Mouse (Mus musculus) midbrain, embryonic 14.5 days (tissue): ENCODE measurements around the gene Uba5. TPM values are rescaled to one million over a fixed set of nuclear protein-coding genes. Genes with fewer than 3 reads are reported as not detected.

ENCODE experiments used
- ATAC-seq: fragments of 200-750 bp; cut with Nextera tagmentation; 2 replicates; pipeline ENCODE4 v1.8.0; 2017; ENCODE audit warnings: moderate number of reproducible peaks, moderate library complexity; ENCODE audit not compliant: low FRiP score, low TSS enrichment
- DNase-seq: peaks from one replicate; pipeline ENCODE4 v3.0.0-alpha.2; 2015
- H3K27ac ChIP-seq: fragments of 300-500 bp; sonication (generic); replicated peaks from 2 replicates; pipeline ENCODE4 v1.5.1; 2014; ENCODE audit warnings: mild to moderate bottlenecking, low read depth, low read length, moderate library complexity
- H3K27me3 ChIP-seq: fragments of 300-500 bp; sonication (generic); 2 replicates; pipeline ENCODE4 v1.6.1; 2014; ENCODE audit warnings: low read length, control low read depth, mixed read lengths; ENCODE audit not compliant: control insufficient read depth, insufficient read depth
- H3K36me3 ChIP-seq: fragments of 300-500 bp; sonication (generic); 2 replicates; pipeline ENCODE4 v1.6.1; 2014; ENCODE audit warnings: low read length, control low read depth; ENCODE audit not compliant: control insufficient read depth, insufficient read depth
- H3K4me1 ChIP-seq: fragments of 300-500 bp; sonication (generic); 2 replicates; pipeline ENCODE4 v1.6.1; 2014; ENCODE audit warnings: mild to moderate bottlenecking, antibody characterized with exemption, low read length, control low read depth; ENCODE audit not compliant: control insufficient read depth, insufficient read depth
- H3K4me2 ChIP-seq: fragments of 300-500 bp; sonication (generic); 2 replicates; pipeline ENCODE4 v1.6.1; 2014; ENCODE audit warnings: mild to moderate bottlenecking, low read length, moderate library complexity
- H3K4me3 ChIP-seq: fragments of 300-500 bp; sonication (generic); replicated peaks from 2 replicates; pipeline ENCODE4 v1.5.1; 2014; ENCODE audit warnings: low read depth, low read length
- H3K9ac ChIP-seq: fragments of 300-500 bp; sonication (generic); replicated peaks from 2 replicates; pipeline ENCODE4 v1.6.1; 2014; ENCODE audit warnings: mild to moderate bottlenecking, low read length, moderate library complexity
- H3K9me3 ChIP-seq: fragments of 300-500 bp; sonication (generic); 2 replicates; pipeline ENCODE4 v1.6.1; 2016; ENCODE audit warnings: low read length, control low read depth, mixed read lengths; ENCODE audit not compliant: control insufficient read depth
- WGBS: fragments of 180-500 bp; shearing (Covaris S2); extraction: QIAGEN DNeasy Blood & Tissue Kit; methylation state at CpG from one replicate; pipeline ENCODE4 v1.1.7; 2014; 5-methylcytosine and 5-hydroxymethylcytosine counted together
- polyA plus RNA-seq: library from polyadenylated mRNA; unstranded; fragments of >200 nt; fragmentation: Nextera tagmentation; extraction: Ambion mirVana; gene quantifications from 2 replicates; pipeline ENCODE4 v1.2.1, GENCODE M21; 2014

Uba5 gene
- polyA plus RNA-seq, result 73.3 and 82.1 TPM in 2 replicates

- DNase-seq (peak; percentile 91), ATAC-seq (peak; percentile 83)
- no peaks in the 10 kb centered on the region for H3K27me3 ChIP-seq
- H3K9ac ChIP-seq, result peak within 1 kb of the TSS; percentile 81
- H3K36me3 ChIP-seq, result peaks cover 25% of the 10 kb centered on the region
- H3K4me3 ChIP-seq, result peak within 1 kb of the TSS; percentile 99
- H3K4me2 ChIP-seq, result peak within 1 kb of the TSS; percentile 70
- H3K9me3 ChIP-seq, result no peaks in the 10 kb centered on the region
- WGBS, result 1% methylated on average over 59 of the region's 59 CpGs
- peaks cover 9% of the 10 kb centered on the region for H3K4me1 ChIP-seq
- H3K27ac ChIP-seq, result peak within 1 kb of the TSS; percentile 70
These were observed at the start of gene Uba5 for GRCm38 (mm10) chr9:104062430-104063243. Uba5 (minus strand) TSS chr9:104063134.

GRCm38 (mm10) chr9:104109151-104109550 is 46.2 kb upstream of the Uba5 start:
- DNase-seq, result no peak
- 91% methylated on average over 5 of the region's 5 CpGs for WGBS

GRCm38 (mm10) chr9:104108571-104109143 is 45.7 kb upstream of the Uba5 start:
- no peaks in the 10 kb centered on the region for H3K36me3 ChIP-seq
- ATAC-seq (no peak), DNase-seq (no peak)
- no peaks in the 10 kb centered on the region for H3K9me3 ChIP-seq
- H3K4me3 ChIP-seq, result no peak overlapping the region
- no peaks in the 10 kb centered on the region for H3K4me1 ChIP-seq
- H3K4me2 ChIP-seq, result no peak overlapping the region
- H3K27ac ChIP-seq, result no peak overlapping the region
- no peak overlapping the region for H3K9ac ChIP-seq
- no peaks in the 10 kb centered on the region for H3K27me3 ChIP-seq
- WGBS, result 74% methylated on average over 2 of the region's 2 CpGs

More at GRCm38 (mm10) chr9:104109151-104109550, 46.2 kb upstream of the Uba5 start:
- H3K27me3 ChIP-seq, result no peaks in the 10 kb centered on the region
- H3K4me3 ChIP-seq, result no peak overlapping the region
- H3K9me3 ChIP-seq, result no peaks in the 10 kb centered on the region
- no peaks in the 10 kb centered on the region for H3K36me3 ChIP-seq
- H3K9ac ChIP-seq, result no peak overlapping the region
- no peak for ATAC-seq
- H3K4me1 ChIP-seq, result no peaks in the 10 kb centered on the region
- H3K4me2 ChIP-seq, result no peak overlapping the region
- no peak overlapping the region for H3K27ac ChIP-seq

GRCm38 (mm10) chr9:104107482-104107881 is 44.5 kb upstream of the Uba5 start:
- DNase-seq (no peak), ATAC-seq (no peak)
- WGBS, result 79% methylated on average over 6 of the region's 6 CpGs

GRCm38 (mm10) chr9:104106930-104107329 is 44.0 kb upstream of the Uba5 start:
- ATAC-seq, result no peak
- WGBS, result 87% methylated on average over 9 of the region's 9 CpGs

More at GRCm38 (mm10) chr9:104107482-104107881, 44.5 kb upstream of the Uba5 start:
- H3K36me3 ChIP-seq, result no peaks in the 10 kb centered on the region
- no peaks in the 10 kb centered on the region for H3K27me3 ChIP-seq
- H3K4me3 ChIP-seq, result no peak overlapping the region
- H3K9ac ChIP-seq, result no peak overlapping the region
- H3K9me3 ChIP-seq, result no peaks in the 10 kb centered on the region
- no peak overlapping the region for H3K4me2 ChIP-seq
- H3K27ac ChIP-seq, result no peak overlapping the region
- H3K4me1 ChIP-seq, result no peaks in the 10 kb centered on the region

GRCm38 (mm10) chr9:104104986-104105385 is 42.1 kb upstream of the Uba5 start:
- ATAC-seq (no peak), DNase-seq (no peak)
- no peaks in the 10 kb centered on the region for H3K27me3 ChIP-seq
- no peak overlapping the region for H3K4me2 ChIP-seq
- no peak overlapping the region for H3K4me3 ChIP-seq
- no peaks in the 10 kb centered on the region for H3K36me3 ChIP-seq
- no peak overlapping the region for H3K27ac ChIP-seq
- H3K9ac ChIP-seq, result no peak overlapping the region
- WGBS, result 84% methylated on average over 2 of the region's 2 CpGs
- no peaks in the 10 kb centered on the region for H3K9me3 ChIP-seq
- H3K4me1 ChIP-seq, result no peaks in the 10 kb centered on the region

More at GRCm38 (mm10) chr9:104106930-104107329, 44.0 kb upstream of the Uba5 start:
- Histone ChIP-seq H3K27me3 (no peaks in the 10 kb centered on the region), H3K4me3 (no peak overlapping the region), H3K36me3 (no peaks in the 10 kb centered on the region), H3K9ac (no peak overlapping the region), H3K9me3 (no peaks in the 10 kb centered on the region), H3K4me1 (no peaks in the 10 kb centered on the region), H3K4me2 (no peak overlapping the region), H3K27ac (no peak overlapping the region)
- DNase-seq, result no peak

- Histone ChIP-seq H3K9ac (no peak overlapping the region), H3K4me2 (no peak overlapping the region), H3K4me3 (no peak overlapping the region), H3K36me3 (no peaks in the 10 kb centered on the region), H3K9me3 (no peaks in the 10 kb centered on the region), H3K4me1 (no peaks in the 10 kb centered on the region), H3K27me3 (no peaks in the 10 kb centered on the region), H3K27ac (no peak overlapping the region)
- ATAC-seq (no peak), DNase-seq (no peak)
- WGBS, result 38% methylated on average over 2 of the region's 2 CpGs
These were observed 40.0 kb upstream of the Uba5 start for GRCm38 (mm10) chr9:104102901-104103300.

- Histone ChIP-seq H3K9me3 (no peaks in the 10 kb centered on the region), H3K9ac (no peak overlapping the region), H3K27me3 (no peaks in the 10 kb centered on the region), H3K4me3 (no peak overlapping the region), H3K36me3 (no peaks in the 10 kb centered on the region), H3K4me2 (no peak overlapping the region), H3K4me1 (no peaks in the 10 kb centered on the region), H3K27ac (no peak overlapping the region)
- DNase-seq (no peak), ATAC-seq (no peak)
- WGBS, result 34% methylated on average over 6 of the region's 6 CpGs
These were observed 39.4 kb upstream of the Uba5 start for GRCm38 (mm10) chr9:104102301-104102700.

- Histone ChIP-seq H3K27me3 (no peaks in the 10 kb centered on the region), H3K4me2 (no peak overlapping the region), H3K4me3 (no peak overlapping the region), H3K9me3 (no peaks in the 10 kb centered on the region), H3K9ac (no peak overlapping the region), H3K36me3 (no peaks in the 10 kb centered on the region), H3K27ac (no peak overlapping the region), H3K4me1 (no peaks in the 10 kb centered on the region)
- ATAC-seq (no peak), DNase-seq (no peak)
- whole genome bisulfite sequencing, result 31% methylated on average over 3 of the region's 3 CpGs
These were observed 38.5 kb upstream of the Uba5 start for GRCm38 (mm10) chr9:104101458-104101857.
